Comparison of ENCODE assay signal across 19 mouse cellular contexts in the genomic region with DNA sequence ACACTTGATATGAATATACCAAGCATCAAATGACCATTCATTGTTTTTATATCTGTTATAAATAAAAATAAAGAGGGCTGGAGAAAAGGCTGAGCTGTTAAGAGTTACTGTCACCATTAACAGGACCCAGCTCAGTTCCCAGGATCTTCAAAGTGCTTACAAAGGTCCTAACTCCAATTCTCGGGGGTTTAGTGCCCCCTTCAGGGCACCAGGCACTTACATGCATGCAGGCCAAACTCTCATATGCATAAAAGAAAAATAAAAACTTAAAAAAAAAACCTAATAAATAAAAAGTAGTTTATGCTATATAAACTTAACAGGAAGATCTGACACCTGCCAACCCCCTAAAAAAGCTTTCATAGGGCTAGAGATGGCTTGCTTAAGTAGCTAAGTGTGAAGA. TPM values are rescaled to one million over a fixed set of nuclear protein-coding genes. Genes with fewer than 3 reads are reported as not detected.
DNase-seq lines count a peak whose midpoint lies in the region; ATAC-seq and TF ChIP-seq lines count a peak whose summit lies in the region.
"Had no signal": no experiment of that assay in that cellular context is flagged by ENCODE, and none has a peak within 500 bp of the region (broad histone marks: within the 10 kb centered on the region; RNA-seq: fewer than 3 reads in every experiment).

No protein-coding gene starts in this region.

- no peaks in the 10 kb centered on the region for H3K27me3 ChIP-seq in intestine, postnatal 0 days (replicated peaks; ENCODE audit: control insufficient read depth, insufficient read depth, low read length)
- H3K27me3 ChIP-seq in intestine, embryonic 16.5 days (replicated peaks; ENCODE audit: control insufficient read depth, insufficient read depth, low read length), result no peaks in the 10 kb centered on the region
- H3K27me3 ChIP-seq in thymus, adult 2 months (ENCODE audit: control insufficient read depth, insufficient read depth, low read length), result no peaks in the 10 kb centered on the region
- H3K27me3 ChIP-seq in stomach, postnatal 0 days (ENCODE audit: control insufficient read depth, insufficient read depth, low read length), result no peaks in the 10 kb centered on the region
- H3K27me3 ChIP-seq in limb, embryonic 10.5 days (ENCODE audit: low read depth, poor library complexity, severe bottlenecking), result no peaks in the 10 kb centered on the region
- H3K27me3 ChIP-seq: embryonic facial prominence, embryonic 15.5 days; forebrain, embryonic 15.5 days; limb, embryonic 13.5 days; midbrain, embryonic 12.5 days; neural tube, embryonic 12.5 days; stomach, embryonic 15.5 days had no signal

- peak; percentile 10 for DNase-seq in thymus, adult 2 months
- DNase-seq in thymus, postnatal 25 days, result no peak
- peak; percentile 35 for DNase-seq in ZHBTc4 (ENCODE audit: low read depth, low spot score)
- no peak for DNase-seq in stomach, postnatal 0 days (ENCODE audit: low spot score)
- DNase-seq in limb, embryonic 10.5 days (ENCODE audit: low spot score), result no peak
- DNase-seq: adrenal gland, postnatal 10 days; cerebellum, adult 2 months; gastrocnemius, postnatal 36 days; heart, postnatal 14 days; layer of hippocampus, adult 9-11 months had no signal

- no peaks in the 10 kb centered on the region for H3K9me3 ChIP-seq in intestine, postnatal 0 days (ENCODE audit: control insufficient read depth)
- no peaks in the 10 kb centered on the region for H3K9me3 ChIP-seq in intestine, embryonic 16.5 days (ENCODE audit: control insufficient read depth, low read length)
- H3K9me3 ChIP-seq in stomach, postnatal 0 days (ENCODE audit: control insufficient read depth, low read length), result no peaks in the 10 kb centered on the region
- H3K9me3 ChIP-seq in limb, embryonic 10.5 days (replicated peaks), result no peaks in the 10 kb centered on the region
- H3K9me3 ChIP-seq: embryonic facial prominence, embryonic 15.5 days; forebrain, embryonic 15.5 days; G1E; limb, embryonic 13.5 days; midbrain, embryonic 12.5 days; neural tube, embryonic 12.5 days; stomach, embryonic 15.5 days had no signal

- no peak for ATAC-seq in intestine, postnatal 0 days
- no peak for ATAC-seq in intestine, embryonic 16.5 days
- no peak for ATAC-seq in stomach, postnatal 0 days (ENCODE audit: low FRiP score, low TSS enrichment)
- ATAC-seq: forebrain, embryonic 15.5 days had no signal

- no peaks in the 10 kb centered on the region for H3K4me1 ChIP-seq in intestine, postnatal 0 days (replicated peaks; ENCODE audit: control insufficient read depth, insufficient read depth, low read length)
- no peaks in the 10 kb centered on the region; the same call in 1 of the 2 replicates for H3K4me1 ChIP-seq in intestine, embryonic 16.5 days (ENCODE audit: control insufficient read depth, insufficient read depth, low read length)
- H3K4me1 ChIP-seq in thymus, adult 2 months (replicated peaks; ENCODE audit: control insufficient read depth, insufficient read depth, low read length), result no peaks in the 10 kb centered on the region
- no peaks in the 10 kb centered on the region for H3K4me1 ChIP-seq in stomach, postnatal 0 days (replicated peaks; ENCODE audit: control insufficient read depth, insufficient read depth)
- no peaks in the 10 kb centered on the region for H3K4me1 ChIP-seq in limb, embryonic 10.5 days
- H3K4me1 ChIP-seq: embryonic facial prominence, embryonic 15.5 days; forebrain, embryonic 15.5 days; limb, embryonic 13.5 days; midbrain, embryonic 12.5 days; neural tube, embryonic 12.5 days; stomach, embryonic 15.5 days had no signal

- no peak overlapping the region; the same call in 1 of the 2 replicates for H3K27ac ChIP-seq in intestine, postnatal 0 days (ENCODE audit: low read depth, low read length)
- H3K27ac ChIP-seq in intestine, embryonic 16.5 days (ENCODE audit: low read length), result no peak overlapping the region
- H3K27ac ChIP-seq in thymus, adult 2 months (ENCODE audit: control insufficient read depth, insufficient read depth, low read length), result no peak overlapping the region
- H3K27ac ChIP-seq in stomach, postnatal 0 days (replicated peaks), result no peak overlapping the region
- no peak overlapping the region for H3K27ac ChIP-seq in limb, embryonic 10.5 days
- H3K27ac ChIP-seq: embryonic facial prominence, embryonic 15.5 days; forebrain, embryonic 15.5 days; limb, embryonic 13.5 days; midbrain, embryonic 12.5 days; neural tube, embryonic 12.5 days; stomach, embryonic 15.5 days had no signal

- TF ChIP-seq EP300 in stomach, postnatal 0 days (optimal IDR thresholded peaks at IDR 0.05), result no peak

- no peak for TF ChIP-seq POLR2A in thymus, adult 2 months (IDR thresholded peaks at IDR 0.05; ENCODE audit: control insufficient read depth, extremely low read depth, insufficient read depth, low read length, poor library complexity)

- 50% methylated on average over 1 of the region's 1 CpGs for WGBS in intestine, postnatal 0 days
- WGBS in intestine, embryonic 16.5 days, result 47% methylated on average over 1 of the region's 1 CpGs
- 31% methylated on average over 1 of the region's 1 CpGs for WGBS in thymus, adult 2 months
- 35% methylated on average over 1 of the region's 1 CpGs for WGBS in stomach, postnatal 0 days
- WGBS in limb, embryonic 10.5 days, result 74% methylated on average over 1 of the region's 1 CpGs

- H3K4me3 ChIP-seq in intestine, postnatal 0 days (ENCODE audit: low read depth, low read length), result no peak overlapping the region
- no peak overlapping the region for H3K4me3 ChIP-seq in intestine, embryonic 16.5 days (ENCODE audit: low read length)
- H3K4me3 ChIP-seq in thymus, adult 2 months (ENCODE audit: control insufficient read depth, insufficient read depth, low read length), result no peak overlapping the region
- no peak overlapping the region for H3K4me3 ChIP-seq in stomach, postnatal 0 days (ENCODE audit: low read depth, low read length)
- H3K4me3 ChIP-seq in limb, embryonic 10.5 days, result no peak overlapping the region
- H3K4me3 ChIP-seq: embryonic facial prominence, embryonic 15.5 days; forebrain, embryonic 15.5 days; limb, embryonic 13.5 days; midbrain, embryonic 12.5 days; neural tube, embryonic 12.5 days; stomach, embryonic 15.5 days had no signal

- H3K36me3 ChIP-seq in intestine, postnatal 0 days (ENCODE audit: control insufficient read depth, insufficient read depth), result peaks cover 9% of the 10 kb centered on the region; the same call in 1 of the 2 replicates
- no peaks in the 10 kb centered on the region for H3K36me3 ChIP-seq in intestine, embryonic 16.5 days (ENCODE audit: control insufficient read depth, insufficient read depth, low read length)
- peaks cover 33% of the 10 kb centered on the region for H3K36me3 ChIP-seq in thymus, adult 2 months (ENCODE audit: control insufficient read depth, insufficient read depth, low read length)
- no peaks in the 10 kb centered on the region for H3K36me3 ChIP-seq in stomach, postnatal 0 days (ENCODE audit: control insufficient read depth, insufficient read depth, low read length)
- H3K36me3 ChIP-seq in limb, embryonic 10.5 days, result peaks cover 80% of the 10 kb centered on the region
- H3K36me3 ChIP-seq: stomach, embryonic 15.5 days had no signal

- H3K4me2 ChIP-seq in intestine, postnatal 0 days (replicated peaks; ENCODE audit: low read depth), result no peak overlapping the region
- H3K4me2 ChIP-seq in intestine, embryonic 16.5 days (ENCODE audit: low read depth, low read length), result no peak overlapping the region
- H3K4me2 ChIP-seq in stomach, postnatal 0 days (replicated peaks; ENCODE audit: low read depth), result no peak overlapping the region
- H3K4me2 ChIP-seq: embryonic facial prominence, embryonic 15.5 days; forebrain, embryonic 15.5 days; limb, embryonic 13.5 days; midbrain, embryonic 12.5 days; neural tube, embryonic 12.5 days; stomach, embryonic 15.5 days had no signal

- TF ChIP-seq CTCF in intestine, postnatal 0 days (IDR thresholded peaks at IDR 0.05; ENCODE audit: low read depth), result peak; percentile 38
- no peak for TF ChIP-seq CTCF in thymus, adult 2 months (IDR thresholded peaks at IDR 0.05; ENCODE audit: borderline replicate concordance, control insufficient read depth, extremely low read depth, insufficient read depth, low read length, poor library complexity)
- peak; percentile 44 for TF ChIP-seq CTCF in stomach, postnatal 0 days (IDR thresholded peaks at IDR 0.05; ENCODE audit: low read depth)

- no peak overlapping the region for H3K9ac ChIP-seq in intestine, postnatal 0 days (ENCODE audit: low read depth, low read length)
- no peak overlapping the region for H3K9ac ChIP-seq in intestine, embryonic 16.5 days (ENCODE audit: low read depth, low read length)
- no peak overlapping the region for H3K9ac ChIP-seq in stomach, postnatal 0 days (ENCODE audit: low read length)
- H3K9ac ChIP-seq: embryonic facial prominence, embryonic 15.5 days; forebrain, embryonic 15.5 days; limb, embryonic 13.5 days; midbrain, embryonic 12.5 days; neural tube, embryonic 12.5 days; stomach, embryonic 15.5 days had no signal

RNA-seq across cellular contexts. Expression of a gene that starts 13.8 kb away (rescaled TPM):
- polyA plus RNA-seq in intestine, postnatal 0 days (2015; fragmentation: Nextera tagmentation; extraction: Ambion mirVana), result 21.0 and 21.2 TPM in 2 replicates
- 31.4 and 34.8 TPM in 2 replicates for polyA plus RNA-seq in intestine, embryonic 16.5 days (2015; fragmentation: Nextera tagmentation; extraction: Ambion mirVana)
- polyA plus RNA-seq in thymus, adult 2 months (2012; rRNA removed), result 194 and 210 TPM in 2 replicates
- polyA plus RNA-seq in stomach, postnatal 0 days (2015; fragmentation: Nextera tagmentation; extraction: Ambion mirVana), result 12.9 and 15.0 TPM in 2 replicates
- 67.6 and 77.9 TPM in 2 replicates for polyA plus RNA-seq in limb, embryonic 10.5 days (2016; fragmentation: Nextera tagmentation; extraction: Ambion mirVana)

RNA-seq across cellular contexts. Expression of a gene that starts 54.9 kb away (rescaled TPM):
- polyA plus RNA-seq in intestine, postnatal 0 days (2015; fragmentation: Nextera tagmentation; extraction: Ambion mirVana), result 54.8 and 60.3 TPM in 2 replicates
- polyA plus RNA-seq in intestine, embryonic 16.5 days (2015; fragmentation: Nextera tagmentation; extraction: Ambion mirVana), result 24.1 and 28.2 TPM in 2 replicates
- 2.6 and 2.9 TPM in 2 replicates for polyA plus RNA-seq in thymus, adult 2 months (2012; rRNA removed)
- 45.5 and 48.0 TPM in 2 replicates for polyA plus RNA-seq in stomach, postnatal 0 days (2015; fragmentation: Nextera tagmentation; extraction: Ambion mirVana)
- polyA plus RNA-seq in limb, embryonic 10.5 days (2016; fragmentation: Nextera tagmentation; extraction: Ambion mirVana), result 24.7 and 32.9 TPM in 2 replicates

Comparison
In these comparisons a context has a peak if more than half of its experiments do, and no peak if none do; other contexts are left out.
1. DNase-seq: peak in thymus, adult 2 months (single experiment) and ZHBTc4 (single experiment); none in thymus, postnatal 25 days (single experiment), stomach, postnatal 0 days (single experiment) and limb, embryonic 10.5 days (single experiment).